Mouse (Mus musculus): ENCODE measurements around the gene Slc38a4. TPM values are rescaled to one million over a fixed set of nuclear protein-coding genes. Genes with fewer than 3 reads are reported as not detected.

Gene Slc38a4
- polyA plus RNA-seq, 1 experiment, result 0.01 TPM

DNA sequence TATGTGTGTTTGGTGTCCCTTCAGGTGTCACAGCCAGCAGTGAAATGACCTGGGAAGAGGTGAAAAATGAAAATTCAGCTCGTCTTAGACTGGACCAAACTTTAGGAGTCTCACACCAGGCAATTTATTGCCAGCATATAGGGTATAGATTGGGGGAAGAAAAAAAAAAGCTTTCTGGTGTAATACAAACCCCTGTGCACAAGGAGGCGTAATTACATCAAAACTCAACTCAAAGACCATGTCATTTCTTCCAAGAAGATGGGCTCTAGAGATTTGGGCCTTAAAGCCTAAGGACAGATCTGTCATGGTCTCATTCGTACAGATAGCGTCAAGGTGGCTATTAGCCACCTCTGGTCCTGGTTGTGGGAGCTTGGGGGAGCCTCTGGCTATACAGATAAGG lies 86.0 kb downstream of the Slc38a4 start:
- no peaks in the 10 kb centered on the region for H3K9me3 ChIP-seq (ENCODE audit: control insufficient read depth, low read length)
- TF ChIP-seq GATA1 (IDR thresholded peaks at IDR 0.05; ENCODE audit: low read length), result no peak
- TF ChIP-seq TAL1 (IDR thresholded peaks at IDR 0.05; ENCODE audit: low read length), result no peak

DNA sequence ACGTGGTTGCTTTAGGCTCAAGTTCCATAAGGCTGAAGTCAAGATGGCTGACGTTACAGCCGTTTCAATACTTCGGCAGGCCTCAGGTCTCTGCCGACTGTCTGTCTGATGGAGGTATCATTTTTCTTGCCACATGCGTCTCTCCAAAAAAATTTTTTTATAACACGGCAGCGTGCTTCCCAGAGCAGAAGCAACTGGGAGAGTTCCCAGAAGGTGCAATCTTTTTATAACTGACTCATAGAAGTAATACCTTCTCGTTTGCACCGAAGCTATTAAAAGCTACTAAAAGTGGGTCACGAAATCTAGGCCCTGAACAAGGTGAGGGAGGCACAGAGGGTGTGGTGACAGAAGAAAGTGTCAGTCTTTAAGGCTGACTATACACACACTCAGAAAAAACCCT lies 87.0 kb downstream of the Slc38a4 start:
- TF ChIP-seq TAL1 (IDR thresholded peaks at IDR 0.05; ENCODE audit: low read length), result no peak
- TF ChIP-seq GATA1 (IDR thresholded peaks at IDR 0.05; ENCODE audit: low read length), result no peak
- Histone ChIP-seq H3K36me3 (ENCODE audit: control insufficient read depth) (no peaks in the 10 kb centered on the region), H3K9me3 (ENCODE audit: control insufficient read depth, low read length) (no peaks in the 10 kb centered on the region), H3K4me3 (replicated peaks) (no peak overlapping the region), H3K27me3 (ENCODE audit: control insufficient read depth) (no peaks in the 10 kb centered on the region), H3K4me1 (ENCODE audit: control insufficient read depth) (no peaks in the 10 kb centered on the region)

More for the DNA sequence above, 86.0 kb downstream of the Slc38a4 start:
- Histone ChIP-seq H3K36me3 (ENCODE audit: control insufficient read depth) (no peaks in the 10 kb centered on the region), H3K4me3 (replicated peaks) (no peak overlapping the region), H3K4me1 (ENCODE audit: control insufficient read depth) (no peaks in the 10 kb centered on the region), H3K27me3 (ENCODE audit: control insufficient read depth) (no peaks in the 10 kb centered on the region)

DNA sequence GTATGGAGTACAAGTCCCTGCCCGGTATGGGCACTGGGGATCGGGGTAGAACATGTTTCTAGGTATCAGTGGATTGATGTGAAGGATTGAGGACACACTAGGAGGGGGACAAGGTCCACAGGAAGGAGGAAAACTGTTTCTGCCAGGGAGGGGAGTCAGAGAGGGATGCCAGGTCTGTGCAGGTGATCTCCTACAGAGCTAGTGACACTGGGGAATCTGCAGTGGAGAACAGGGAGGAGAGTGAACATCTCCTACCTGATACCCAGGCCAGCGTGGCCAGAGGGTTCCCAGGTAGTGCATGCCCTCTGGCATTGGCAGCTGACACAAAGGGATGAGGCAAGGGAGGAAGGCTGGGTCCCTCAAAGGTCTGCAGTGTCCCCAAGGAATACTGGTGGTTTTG lies 89.4 kb downstream of the Slc38a4 start:
- TF ChIP-seq TAL1 (IDR thresholded peaks at IDR 0.05; ENCODE audit: low read length) (no peak), GATA1 (IDR thresholded peaks at IDR 0.05; ENCODE audit: low read length) (no peak)
- Histone ChIP-seq H3K4me1 (ENCODE audit: control insufficient read depth) (no peaks in the 10 kb centered on the region), H3K9me3 (ENCODE audit: control insufficient read depth, low read length) (no peaks in the 10 kb centered on the region), H3K27me3 (ENCODE audit: control insufficient read depth) (no peaks in the 10 kb centered on the region), H3K4me3 (replicated peaks) (no peak overlapping the region), H3K36me3 (ENCODE audit: control insufficient read depth) (no peaks in the 10 kb centered on the region)

DNA sequence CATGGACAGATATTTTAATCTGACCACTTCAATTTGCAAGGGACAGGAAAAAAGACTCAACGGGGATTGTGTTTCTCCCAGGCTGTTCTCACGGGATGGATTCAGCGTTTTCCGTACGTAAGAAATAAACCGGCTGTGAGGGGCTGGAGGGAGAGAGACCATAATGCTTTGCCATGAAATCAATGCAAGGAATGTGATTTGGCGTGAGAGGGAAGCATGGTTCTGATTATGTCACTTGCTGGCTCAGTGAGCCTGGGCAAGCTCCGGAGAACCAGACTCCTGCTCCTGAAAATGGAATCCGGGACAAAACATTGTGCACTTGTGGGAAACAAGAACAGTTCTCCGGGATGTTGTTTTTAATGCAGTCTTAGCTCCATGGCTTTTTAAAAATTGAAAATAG lies 92.0 kb downstream of the Slc38a4 start:
- H3K4me1 ChIP-seq (ENCODE audit: control insufficient read depth), result no peaks in the 10 kb centered on the region
- H3K4me3 ChIP-seq (replicated peaks), result no peak overlapping the region
- H3K27me3 ChIP-seq (ENCODE audit: control insufficient read depth), result no peaks in the 10 kb centered on the region
- H3K36me3 ChIP-seq (ENCODE audit: control insufficient read depth), result no peaks in the 10 kb centered on the region
- TF ChIP-seq TAL1 (IDR thresholded peaks at IDR 0.05; ENCODE audit: low read length) (no peak), GATA1 (IDR thresholded peaks at IDR 0.05; ENCODE audit: low read length) (no peak)
- H3K9me3 ChIP-seq (ENCODE audit: control insufficient read depth, low read length), result 0 out of 2 replicates have a peak, but pooled peaks cover 2% of the 10 kb centered on the region

DNA sequence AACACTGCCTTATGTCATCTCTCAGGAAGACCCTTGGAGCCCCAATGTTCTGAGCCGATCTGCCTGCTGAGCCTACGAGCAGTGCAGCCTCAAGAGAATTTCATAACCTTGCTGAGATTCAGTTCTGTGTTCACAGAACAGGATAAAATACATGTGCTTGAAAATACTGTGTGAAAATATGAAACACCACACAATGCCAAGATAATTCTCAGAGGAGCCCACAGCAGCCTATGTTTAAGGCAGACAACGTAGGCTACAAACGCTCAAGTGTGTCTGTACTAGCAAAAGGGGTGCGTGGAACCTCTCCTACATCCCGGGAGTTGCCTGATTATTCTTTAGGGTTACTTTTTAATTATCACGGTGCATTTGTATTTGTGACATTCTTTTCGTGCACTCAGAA lies 92.4 kb downstream of the Slc38a4 start:
- Histone ChIP-seq H3K36me3 (ENCODE audit: control insufficient read depth) (no peaks in the 10 kb centered on the region), H3K27me3 (ENCODE audit: control insufficient read depth) (no peaks in the 10 kb centered on the region), H3K4me1 (ENCODE audit: control insufficient read depth) (no peaks in the 10 kb centered on the region), H3K4me3 (replicated peaks) (no peak overlapping the region), H3K9me3 (ENCODE audit: control insufficient read depth, low read length) (0 out of 2 replicates have a peak, but pooled peaks cover 2% of the 10 kb centered on the region)
- TF ChIP-seq GATA1 (IDR thresholded peaks at IDR 0.05; ENCODE audit: low read length) (no peak), TAL1 (IDR thresholded peaks at IDR 0.05; ENCODE audit: low read length) (no peak)

DNA sequence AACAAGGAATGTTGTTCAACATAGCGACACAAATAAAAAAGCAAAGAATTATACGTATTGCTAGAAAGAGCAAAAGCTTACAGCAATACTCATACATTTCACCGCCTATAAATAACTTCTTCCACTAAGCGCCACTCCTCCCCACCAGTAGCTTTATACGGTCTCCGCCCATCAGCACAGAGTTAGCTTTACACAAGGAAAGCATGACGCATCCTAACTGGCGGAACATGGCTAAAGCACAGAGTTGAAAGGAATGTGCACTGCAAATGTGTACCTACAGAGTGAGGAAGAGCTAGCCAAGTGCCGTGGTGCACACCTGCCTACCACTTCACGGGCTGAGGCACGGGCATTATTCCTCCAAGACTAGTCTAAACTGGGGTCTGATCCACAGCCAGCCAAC lies 95.4 kb downstream of the Slc38a4 start:
- Histone ChIP-seq H3K4me1 (ENCODE audit: control insufficient read depth) (no peaks in the 10 kb centered on the region), H3K9me3 (ENCODE audit: control insufficient read depth, low read length) (0 out of 2 replicates have a peak, but pooled peaks cover 2% of the 10 kb centered on the region), H3K4me3 (replicated peaks) (no peak overlapping the region), H3K36me3 (ENCODE audit: control insufficient read depth) (no peaks in the 10 kb centered on the region), H3K27me3 (ENCODE audit: control insufficient read depth) (no peaks in the 10 kb centered on the region)
- TF ChIP-seq GATA1 (IDR thresholded peaks at IDR 0.05; ENCODE audit: low read length) (no peak), TAL1 (IDR thresholded peaks at IDR 0.05; ENCODE audit: low read length) (no peak)

- Histone ChIP-seq H3K27me3 (ENCODE audit: control insufficient read depth) (no peaks in the 10 kb centered on the region), H3K9me3 (ENCODE audit: control insufficient read depth, low read length) (0 out of 2 replicates have a peak, but pooled peaks cover 2% of the 10 kb centered on the region), H3K36me3 (ENCODE audit: control insufficient read depth) (no peaks in the 10 kb centered on the region), H3K4me1 (ENCODE audit: control insufficient read depth) (no peaks in the 10 kb centered on the region), H3K4me3 (replicated peaks) (no peak overlapping the region)
- TF ChIP-seq TAL1 (IDR thresholded peaks at IDR 0.05; ENCODE audit: low read length), result no peak
- TF ChIP-seq GATA1 (IDR thresholded peaks at IDR 0.05; ENCODE audit: low read length), result no peak
Observed at GRCm38 (mm10) chr15:96959247-96959646, 96.5 kb downstream of the Slc38a4 start.

DNA sequence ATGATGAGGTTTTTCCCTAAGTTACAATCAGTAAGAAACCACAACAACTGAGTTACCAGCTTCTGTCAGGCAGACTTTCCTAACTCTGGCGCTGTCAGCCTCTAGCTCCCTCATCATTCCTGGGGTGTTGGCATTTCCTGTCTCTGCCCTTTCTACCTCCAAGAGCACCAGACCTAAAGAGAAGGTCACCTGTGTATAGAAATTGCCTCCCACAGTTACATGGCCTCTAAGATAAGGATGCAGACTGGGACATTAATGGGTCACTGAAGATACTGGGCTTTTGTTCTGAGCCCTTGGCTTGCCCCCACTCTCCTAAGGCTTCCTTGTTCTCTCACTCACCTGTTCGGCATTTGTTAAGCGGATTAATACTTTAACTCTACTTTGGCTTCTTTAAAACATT lies 99.1 kb downstream of the Slc38a4 start:
- no peaks in the 10 kb centered on the region for H3K36me3 ChIP-seq (ENCODE audit: control insufficient read depth)
- H3K27me3 ChIP-seq (ENCODE audit: control insufficient read depth), result peaks cover 4% of the 10 kb centered on the region
- TF ChIP-seq GATA1 (IDR thresholded peaks at IDR 0.05; ENCODE audit: low read length), result no peak
- TF ChIP-seq TAL1 (IDR thresholded peaks at IDR 0.05; ENCODE audit: low read length), result no peak
- 0 out of 2 replicates have a peak, but pooled peaks cover 2% of the 10 kb centered on the region for H3K9me3 ChIP-seq (ENCODE audit: control insufficient read depth, low read length)
- H3K4me3 ChIP-seq (replicated peaks), result no peak overlapping the region
- no peaks in the 10 kb centered on the region for H3K4me1 ChIP-seq (ENCODE audit: control insufficient read depth)

DNA sequence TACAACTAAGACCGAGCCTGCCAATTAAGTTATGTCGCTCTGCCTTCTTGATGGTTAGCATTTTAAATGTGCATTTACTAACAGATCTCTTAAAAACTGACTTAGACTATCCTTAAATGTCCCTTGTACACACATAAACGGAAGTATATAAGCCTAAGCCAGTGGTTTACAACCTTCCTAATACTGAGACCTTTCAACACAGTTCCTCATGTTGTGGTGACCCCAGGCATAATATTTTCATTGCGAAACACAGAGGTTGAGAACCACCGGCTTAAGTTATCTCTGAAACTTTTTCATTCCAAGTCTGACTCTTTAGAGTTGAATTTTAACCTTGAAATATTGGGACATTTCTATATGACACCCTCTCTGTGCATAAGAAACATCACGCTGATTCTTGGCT lies 101.4 kb downstream of the Slc38a4 start:
- no peaks in the 10 kb centered on the region for H3K9me3 ChIP-seq (ENCODE audit: control insufficient read depth, low read length)
- no peak for TF ChIP-seq TAL1 (IDR thresholded peaks at IDR 0.05; ENCODE audit: low read length)
- TF ChIP-seq GATA1 (IDR thresholded peaks at IDR 0.05; ENCODE audit: low read length), result no peak
- no peaks in the 10 kb centered on the region for H3K4me1 ChIP-seq (ENCODE audit: control insufficient read depth)
- H3K27me3 ChIP-seq (ENCODE audit: control insufficient read depth), result peaks cover 4% of the 10 kb centered on the region
- no peak overlapping the region for H3K4me3 ChIP-seq (replicated peaks)
- H3K36me3 ChIP-seq (ENCODE audit: control insufficient read depth), result no peaks in the 10 kb centered on the region

DNA sequence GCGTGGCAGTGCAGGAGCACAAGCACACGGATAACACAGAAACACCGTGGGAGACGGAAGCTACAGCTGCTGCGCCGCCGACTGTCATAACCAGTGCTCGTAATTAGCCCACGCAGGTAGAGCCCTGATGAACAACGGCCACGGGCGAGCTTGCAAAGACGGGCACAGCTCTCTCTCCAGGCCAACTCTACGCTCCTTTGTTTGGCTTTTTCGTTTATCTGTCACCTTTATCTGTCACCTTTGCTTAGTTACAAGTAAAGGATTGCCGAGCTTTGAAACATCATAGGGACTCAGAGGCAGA lies 101.9 kb downstream of the Slc38a4 start:
- Histone ChIP-seq H3K36me3 (ENCODE audit: control insufficient read depth) (no peaks in the 10 kb centered on the region), H3K27me3 (ENCODE audit: control insufficient read depth) (peaks cover 4% of the 10 kb centered on the region), H3K4me3 (replicated peaks) (no peak overlapping the region), H3K9me3 (ENCODE audit: control insufficient read depth, low read length) (no peaks in the 10 kb centered on the region), H3K4me1 (ENCODE audit: control insufficient read depth) (no peaks in the 10 kb centered on the region)
- TF ChIP-seq TAL1 (IDR thresholded peaks at IDR 0.05; ENCODE audit: low read length), result no peak
- TF ChIP-seq GATA1 (IDR thresholded peaks at IDR 0.05; ENCODE audit: low read length), result no peak
